Mouse (Mus musculus) ES-E14 (cell line): ENCODE data around the gene Gm20695.

Experiments used
- ZC3H11A ChIP-seq: IDR thresholded peaks from 2 replicates; pipeline ENCODE4 v1.6.1; 2012; ENCODE audit warnings: low read depth, mild to moderate bottlenecking, inconsistent platforms, low read length, borderline replicate concordance
- ZNF384 ChIP-seq: IDR thresholded peaks from 2 replicates; pipeline ENCODE4 v1.6.1; 2012; ENCODE audit warnings: low read depth, low read length, inconsistent platforms

GRCm38 (mm10) chr16:3923515-3923914, 39.1 kb downstream of the Gm20695 start:
- no peak for TF ChIP-seq ZC3H11A
- TF ChIP-seq ZNF384 = no peak
